Mouse (Mus musculus): ENCODE data around the gene Csrp1. TPM values are rescaled to one million over a fixed set of nuclear protein-coding genes. Genes with fewer than 3 reads are reported as not detected.

The Csrp1 gene
- polyA plus RNA-seq, 1 experiment from 2014 or later, result 34.1 TPM

DNA sequence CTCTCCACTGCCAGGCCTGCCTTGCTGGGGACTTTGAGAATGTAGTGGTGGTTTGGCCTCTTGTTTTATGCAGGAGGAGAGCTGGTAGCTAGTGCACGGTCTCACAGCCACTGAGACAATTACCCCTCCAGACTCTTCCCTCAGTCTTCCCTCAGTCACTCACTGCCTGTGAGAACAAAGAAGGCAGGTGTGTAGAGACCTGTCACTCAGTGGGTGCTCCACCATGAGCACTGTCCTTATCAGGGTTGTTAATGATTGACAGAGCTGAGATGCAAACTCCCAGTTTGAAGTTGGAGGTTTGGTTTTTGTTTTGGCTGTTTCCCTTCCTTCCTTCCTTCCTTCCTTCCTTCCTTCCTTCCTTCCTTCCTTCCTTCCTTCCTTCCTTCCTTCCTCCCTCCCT is 3.2 kb downstream of the Csrp1 start:
- 65% methylated on average over 1 of the region's 1 CpGs for WGBS
- Histone ChIP-seq H3K4me3 (ENCODE audit: low read depth, low read length) (no peak overlapping the region), H3K9ac (ENCODE audit: low read length) (no peak overlapping the region), H3K27me3 (ENCODE audit: control insufficient read depth, insufficient read depth, low read length) (no peaks in the 10 kb centered on the region), H3K4me1 (ENCODE audit: control insufficient read depth, insufficient read depth, low read length) (no peaks in the 10 kb centered on the region), H3K4me2 (no peak overlapping the region), H3K27ac (ENCODE audit: low read depth, low read length) (no peak overlapping the region), H3K36me3 (ENCODE audit: control insufficient read depth, insufficient read depth, low read length) (no peaks in the 10 kb centered on the region), H3K9me3 (ENCODE audit: control insufficient read depth, low read length) (no peaks in the 10 kb centered on the region)
- ATAC-seq (ENCODE audit: low FRiP score) (no peak), DNase-seq (ENCODE audit: low spot score, missing footprints) (no peak)

DNA sequence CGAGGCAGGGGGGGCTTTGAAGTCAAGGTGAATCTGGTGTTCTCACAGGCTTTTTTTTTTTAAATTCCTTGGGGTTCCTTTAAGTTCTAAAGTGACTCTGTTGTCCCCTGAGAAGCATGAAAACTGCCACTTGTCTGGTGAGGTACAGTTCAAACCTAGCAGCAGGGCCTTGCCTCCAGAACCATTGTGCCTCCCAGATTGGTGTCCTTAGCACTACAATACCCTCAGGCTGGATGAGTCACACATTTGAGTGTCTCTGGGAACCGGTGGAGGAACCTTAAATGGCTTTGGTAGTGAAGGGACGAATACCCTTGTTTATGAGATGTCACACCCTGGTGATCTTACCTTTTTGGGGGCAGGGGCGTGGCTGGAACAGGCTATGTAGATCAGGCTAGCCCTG is 4.3 kb downstream of the Csrp1 start:
- ATAC-seq (ENCODE audit: low FRiP score) (no peak), DNase-seq (ENCODE audit: low spot score, missing footprints) (no peak)
- Histone ChIP-seq H3K4me2 (no peak overlapping the region), H3K27me3 (ENCODE audit: control insufficient read depth, insufficient read depth, low read length) (no peaks in the 10 kb centered on the region), H3K4me1 (ENCODE audit: control insufficient read depth, insufficient read depth, low read length) (peaks cover 3% of the 10 kb centered on the region), H3K4me3 (ENCODE audit: low read depth, low read length) (no peak overlapping the region), H3K9me3 (ENCODE audit: control insufficient read depth, low read length) (no peaks in the 10 kb centered on the region), H3K36me3 (ENCODE audit: control insufficient read depth, insufficient read depth, low read length) (no peaks in the 10 kb centered on the region), H3K27ac (ENCODE audit: low read depth, low read length) (no peak overlapping the region), H3K9ac (ENCODE audit: low read length) (no peak overlapping the region)
- WGBS, result 71% methylated on average over 4 of the region's 4 CpGs

DNA sequence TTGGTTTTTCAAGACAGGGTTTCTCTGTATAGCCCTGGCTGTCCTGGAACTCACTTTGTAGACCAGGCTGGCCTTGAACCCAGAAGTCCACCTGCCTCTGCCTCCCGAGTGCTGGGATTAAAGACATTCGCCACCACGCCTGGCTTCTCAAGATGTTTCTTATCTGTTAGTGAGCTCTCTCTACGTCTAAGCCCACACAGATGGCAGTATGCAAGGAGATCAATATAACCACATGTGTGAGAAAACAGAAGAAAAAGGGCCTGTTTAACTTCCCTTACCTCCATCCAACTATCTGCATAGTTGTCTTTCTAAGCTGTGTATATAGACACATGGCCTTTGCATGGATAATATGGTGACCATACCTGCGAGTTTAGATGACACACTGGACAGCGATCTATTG is 5.5 kb downstream of the Csrp1 start:
- no peak overlapping the region for H3K27ac ChIP-seq (ENCODE audit: low read depth, low read length)
- H3K27me3 ChIP-seq (ENCODE audit: control insufficient read depth, insufficient read depth, low read length), result no peaks in the 10 kb centered on the region
- H3K4me3 ChIP-seq (ENCODE audit: low read depth, low read length), result no peak overlapping the region
- ATAC-seq (ENCODE audit: low FRiP score), result no peak
- no peak overlapping the region for H3K9ac ChIP-seq (ENCODE audit: low read length)
- no peaks in the 10 kb centered on the region for H3K9me3 ChIP-seq (ENCODE audit: control insufficient read depth, low read length)
- H3K36me3 ChIP-seq (ENCODE audit: control insufficient read depth, insufficient read depth, low read length), result no peaks in the 10 kb centered on the region
- WGBS, result 93% methylated on average over 6 of the region's 6 CpGs
- no peak for DNase-seq (ENCODE audit: low spot score, missing footprints)
- peaks cover 6% of the 10 kb centered on the region for H3K4me1 ChIP-seq (ENCODE audit: control insufficient read depth, insufficient read depth, low read length)
- no peak overlapping the region for H3K4me2 ChIP-seq

DNA sequence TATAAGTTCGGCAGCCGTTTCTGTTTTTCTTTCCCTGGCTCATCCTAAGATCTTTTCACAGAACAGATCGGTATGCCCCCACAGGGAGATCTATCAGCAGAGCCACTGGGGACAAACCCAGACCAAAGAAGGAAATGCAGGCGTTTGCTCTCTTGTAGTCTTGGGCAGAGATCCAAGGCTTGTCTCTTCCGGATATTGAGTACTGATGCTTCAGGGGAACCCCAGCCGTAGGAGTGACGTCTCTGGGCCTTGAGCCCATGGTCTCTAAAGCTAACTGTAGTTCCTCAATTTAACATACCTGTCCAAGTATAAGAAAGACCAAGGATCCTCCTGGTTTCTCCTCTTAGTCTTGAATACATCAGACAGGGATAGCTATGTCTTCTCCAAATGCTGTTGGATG is 6.1 kb downstream of the Csrp1 start:
- H3K4me1 ChIP-seq (ENCODE audit: control insufficient read depth, insufficient read depth, low read length), result peaks cover 6% of the 10 kb centered on the region
- no peak overlapping the region for H3K4me3 ChIP-seq (ENCODE audit: low read depth, low read length)
- H3K4me2 ChIP-seq, result no peak overlapping the region
- no peak overlapping the region for H3K27ac ChIP-seq (ENCODE audit: low read depth, low read length)
- ATAC-seq (ENCODE audit: low FRiP score) (no peak), DNase-seq (ENCODE audit: low spot score, missing footprints) (no peak)
- H3K36me3 ChIP-seq (ENCODE audit: control insufficient read depth, insufficient read depth, low read length), result no peaks in the 10 kb centered on the region
- H3K9me3 ChIP-seq (ENCODE audit: control insufficient read depth, low read length), result no peaks in the 10 kb centered on the region
- H3K27me3 ChIP-seq (ENCODE audit: control insufficient read depth, insufficient read depth, low read length), result no peaks in the 10 kb centered on the region
- no peak overlapping the region for H3K9ac ChIP-seq (ENCODE audit: low read length)
- 84% methylated on average over 7 of the region's 7 CpGs for WGBS

DNA sequence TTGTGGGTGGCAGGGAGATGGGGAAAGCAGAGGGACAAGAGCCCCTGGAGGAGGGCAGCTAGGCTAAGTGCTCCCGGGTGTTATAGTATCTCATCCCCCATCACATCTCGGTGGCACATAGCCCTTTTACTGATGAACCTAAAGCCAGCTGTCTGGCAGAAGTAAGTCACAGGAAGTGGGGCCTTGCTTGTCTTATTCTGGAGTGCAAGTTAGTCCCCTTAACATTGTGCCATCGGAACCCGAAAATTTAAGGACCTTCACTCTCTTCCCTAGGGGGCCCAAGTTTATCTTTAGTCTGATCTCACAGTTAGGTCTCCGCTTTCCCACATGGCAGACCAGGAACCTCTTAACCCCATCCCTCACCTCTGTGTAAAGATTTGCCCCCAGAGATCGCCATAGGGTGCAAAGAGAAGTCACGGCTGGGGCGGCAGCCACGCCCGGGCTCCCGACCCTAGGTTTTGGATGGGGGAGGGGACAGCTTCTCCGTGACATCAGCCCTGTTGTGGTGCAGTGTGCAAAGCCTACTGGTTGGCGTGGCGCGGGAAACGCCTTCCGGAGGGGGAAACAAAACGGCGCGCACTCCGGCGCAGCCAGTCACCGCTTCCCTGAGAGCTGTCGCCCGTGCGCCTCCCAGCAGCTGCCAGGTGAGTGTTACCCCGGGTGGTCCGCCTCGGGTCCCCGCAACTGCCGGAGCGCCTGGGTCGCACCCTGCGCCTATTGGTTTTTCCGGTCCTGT is 8.9 kb downstream of the Csrp1 start:
- Histone ChIP-seq H3K9me3 (ENCODE audit: control insufficient read depth, low read length) (no peaks in the 10 kb centered on the region), H3K27me3 (ENCODE audit: control insufficient read depth, insufficient read depth, low read length) (no peaks in the 10 kb centered on the region), H3K4me1 (ENCODE audit: control insufficient read depth, insufficient read depth, low read length) (peaks cover 8% of the 10 kb centered on the region), H3K36me3 (ENCODE audit: control insufficient read depth, insufficient read depth, low read length) (no peaks in the 10 kb centered on the region), H3K4me3 (ENCODE audit: low read depth, low read length) (peak overlapping the region; percentile 54), H3K27ac (ENCODE audit: low read depth, low read length) (no peak overlapping the region), H3K4me2 (peak overlapping the region; percentile 93), H3K9ac (ENCODE audit: low read length) (peak overlapping the region; percentile 76)
- 3% methylated on average over 27 of the region's 35 CpGs for WGBS
- ATAC-seq (ENCODE audit: low FRiP score) (peak; percentile 90), DNase-seq (ENCODE audit: low spot score, missing footprints) (peak; percentile 97)

DNA sequence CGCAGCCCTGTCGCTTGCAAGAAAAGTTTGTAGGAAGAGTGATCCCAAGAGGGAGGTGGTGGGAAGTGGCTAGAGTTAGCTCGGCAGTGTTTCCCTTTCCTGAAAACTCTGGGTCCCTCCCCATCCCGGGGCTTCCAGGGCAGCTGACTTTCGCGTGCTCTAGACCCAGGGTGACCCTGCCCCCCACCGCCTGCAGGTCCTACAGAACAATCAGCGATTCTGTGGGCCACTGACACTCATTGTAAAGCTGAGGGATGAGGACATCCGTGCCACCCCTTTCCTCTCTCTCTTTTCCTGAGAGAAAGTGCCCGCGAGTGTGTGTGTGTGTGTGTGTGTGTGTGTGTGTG is 9.5 kb downstream of the Csrp1 start:
- Histone ChIP-seq H3K27ac (ENCODE audit: low read depth, low read length) (no peak overlapping the region), H3K4me2 (peak overlapping the region; percentile 93), H3K9ac (ENCODE audit: low read length) (peak overlapping the region; percentile 76), H3K36me3 (ENCODE audit: control insufficient read depth, insufficient read depth, low read length) (no peaks in the 10 kb centered on the region), H3K4me3 (ENCODE audit: low read depth, low read length) (peak overlapping the region; percentile 54), H3K4me1 (ENCODE audit: control insufficient read depth, insufficient read depth, low read length) (peaks cover 8% of the 10 kb centered on the region), H3K27me3 (ENCODE audit: control insufficient read depth, insufficient read depth, low read length) (no peaks in the 10 kb centered on the region), H3K9me3 (ENCODE audit: control insufficient read depth, low read length) (no peaks in the 10 kb centered on the region)
- ATAC-seq (ENCODE audit: low FRiP score) (peak; percentile 31), DNase-seq (ENCODE audit: low spot score, missing footprints) (no peak)
- 0% methylated on average over 11 of the region's 11 CpGs for WGBS

DNA sequence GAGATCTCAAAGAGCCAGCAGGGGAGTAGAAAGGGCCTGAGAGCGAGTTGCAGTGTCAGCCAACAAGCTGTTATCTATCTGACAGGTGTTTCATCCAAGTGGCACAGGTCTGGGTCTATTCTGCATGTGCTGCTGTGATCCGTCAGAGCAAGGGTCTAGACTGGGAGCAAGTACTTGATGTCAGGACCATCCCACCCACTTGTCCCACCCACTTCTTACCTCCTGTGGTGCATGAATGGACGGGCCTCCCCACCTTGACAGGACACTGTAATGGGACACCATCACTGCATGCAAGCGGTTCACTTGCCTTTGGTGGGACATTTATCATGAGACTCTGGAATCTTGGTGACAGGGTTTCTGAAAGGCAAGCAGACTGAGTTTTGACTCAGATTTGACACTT is 10.0 kb downstream of the Csrp1 start:
- H3K36me3 ChIP-seq (ENCODE audit: control insufficient read depth, insufficient read depth, low read length), result no peaks in the 10 kb centered on the region
- no peak overlapping the region for H3K27ac ChIP-seq (ENCODE audit: low read depth, low read length)
- no peaks in the 10 kb centered on the region for H3K9me3 ChIP-seq (ENCODE audit: control insufficient read depth, low read length)
- H3K4me2 ChIP-seq, result peak overlapping the region; percentile 93
- H3K27me3 ChIP-seq (ENCODE audit: control insufficient read depth, insufficient read depth, low read length), result no peaks in the 10 kb centered on the region
- H3K4me3 ChIP-seq (ENCODE audit: low read depth, low read length), result peak overlapping the region; percentile 54; the same call in 1 of the 2 replicates
- 32% methylated on average over 4 of the region's 4 CpGs for WGBS
- peak overlapping the region; percentile 76 for H3K9ac ChIP-seq (ENCODE audit: low read length)
- ATAC-seq (ENCODE audit: low FRiP score) (no peak; the same call in 1 of the 2 replicates), DNase-seq (ENCODE audit: low spot score, missing footprints) (no peak)
- H3K4me1 ChIP-seq (ENCODE audit: control insufficient read depth, insufficient read depth, low read length), result peaks cover 8% of the 10 kb centered on the region

DNA sequence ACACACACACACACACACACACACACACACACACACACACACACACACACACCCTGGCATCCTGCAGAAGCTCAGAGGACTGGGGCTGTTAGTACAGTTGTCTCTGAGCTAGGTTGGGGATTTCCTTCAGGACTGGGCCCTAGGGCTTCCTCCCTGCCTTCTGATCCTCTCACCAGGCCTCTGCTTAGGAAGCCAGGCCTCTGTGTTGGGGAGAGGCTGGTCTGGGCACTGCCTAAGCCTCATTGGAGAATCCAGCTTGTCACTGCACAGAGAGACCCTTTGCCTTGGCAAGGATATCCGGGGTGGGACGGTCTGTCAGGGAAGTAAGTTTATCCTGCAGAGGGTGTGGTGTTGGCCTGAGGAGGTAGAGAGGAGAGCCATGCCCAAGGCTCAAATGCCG is 10.4 kb downstream of the Csrp1 start:
- no peak overlapping the region for H3K4me3 ChIP-seq (ENCODE audit: low read depth, low read length)
- no peak for ATAC-seq (ENCODE audit: low FRiP score)
- no peak overlapping the region for H3K4me2 ChIP-seq
- peaks cover 11% of the 10 kb centered on the region for H3K4me1 ChIP-seq (ENCODE audit: control insufficient read depth, insufficient read depth, low read length)
- no peaks in the 10 kb centered on the region for H3K36me3 ChIP-seq (ENCODE audit: control insufficient read depth, insufficient read depth, low read length)
- WGBS, result 51% methylated on average over 3 of the region's 3 CpGs
- 0 out of 2 replicates have a peak overlapping the region, but pooled peaks have one; percentile 7 for H3K9ac ChIP-seq (ENCODE audit: low read length)
- no peak for DNase-seq (ENCODE audit: low spot score, missing footprints)
- H3K27ac ChIP-seq (ENCODE audit: low read depth, low read length), result no peak overlapping the region
- H3K9me3 ChIP-seq (ENCODE audit: control insufficient read depth, low read length), result no peaks in the 10 kb centered on the region
- H3K27me3 ChIP-seq (ENCODE audit: control insufficient read depth, insufficient read depth, low read length), result no peaks in the 10 kb centered on the region

DNA sequence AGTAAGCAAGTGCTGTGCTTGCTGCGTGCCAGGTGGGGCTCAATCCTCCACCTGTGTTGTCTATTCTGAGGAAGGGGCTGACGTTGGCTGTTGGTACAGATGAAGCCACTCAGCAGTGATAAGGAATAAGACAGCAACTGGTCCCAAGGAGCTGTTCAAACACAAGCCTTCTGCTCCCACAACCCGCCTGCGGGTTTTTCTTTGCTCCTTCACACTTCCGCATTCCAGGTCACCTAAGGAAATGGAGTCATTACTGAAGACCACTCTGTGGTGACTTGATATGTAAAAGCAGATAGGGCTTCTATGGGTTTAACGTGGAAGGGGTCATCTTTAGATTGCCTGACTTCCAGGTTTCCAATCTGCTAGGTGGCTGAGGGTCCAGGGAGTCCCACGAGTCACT is 11.5 kb downstream of the Csrp1 start:
- H3K4me1 ChIP-seq (ENCODE audit: control insufficient read depth, insufficient read depth, low read length), result peaks cover 14% of the 10 kb centered on the region
- H3K9me3 ChIP-seq (ENCODE audit: control insufficient read depth, low read length), result no peaks in the 10 kb centered on the region
- H3K27me3 ChIP-seq (ENCODE audit: control insufficient read depth, insufficient read depth, low read length), result no peaks in the 10 kb centered on the region
- ATAC-seq (ENCODE audit: low FRiP score) (no peak), DNase-seq (ENCODE audit: low spot score, missing footprints) (no peak)
- no peaks in the 10 kb centered on the region for H3K36me3 ChIP-seq (ENCODE audit: control insufficient read depth, insufficient read depth, low read length)
- no peak overlapping the region for H3K4me3 ChIP-seq (ENCODE audit: low read depth, low read length)
- H3K27ac ChIP-seq (ENCODE audit: low read depth, low read length), result no peak overlapping the region
- 73% methylated on average over 7 of the region's 7 CpGs for WGBS
- H3K4me2 ChIP-seq, result no peak overlapping the region
- H3K9ac ChIP-seq (ENCODE audit: low read length), result no peak overlapping the region

All from midbrain, embryonic 11.5 days (tissue).